Mouse (Mus musculus) stomach, postnatal 0 days (tissue): ENCODE measurements around the gene Smarca2. TPM values are rescaled to one million over a fixed set of nuclear protein-coding genes. Genes with fewer than 3 reads are reported as not detected.

ENCODE experiments used
- ATAC-seq: fragments of 200-750 bp; cut with Nextera tagmentation; 2 replicates; pipeline ENCODE4 v1.8.0; 2017; ENCODE audit not compliant: low FRiP score, low TSS enrichment
- DNase-seq: peaks from one replicate; pipeline ENCODE4 v3.0.0-alpha.2; 2016; ENCODE audit warnings: low spot score
- H3K27ac ChIP-seq: fragments of 300-500 bp; sonication (generic); replicated peaks from 2 replicates; pipeline ENCODE4 v1.5.1; 2014; ENCODE audit warnings: mild to moderate bottlenecking, control low read depth
- H3K27me3 ChIP-seq: fragments of 300-500 bp; sonication (generic); 2 replicates; pipeline ENCODE4 v1.6.1; 2014; ENCODE audit warnings: low read length; ENCODE audit not compliant: control insufficient read depth, insufficient read depth
- H3K36me3 ChIP-seq: fragments of 300-500 bp; sonication (generic); 2 replicates; pipeline ENCODE4 v1.6.1; 2014; ENCODE audit warnings: low read length, mixed read lengths; ENCODE audit not compliant: control insufficient read depth, insufficient read depth
- H3K4me1 ChIP-seq: fragments of 300-500 bp; sonication (generic); replicated peaks from 2 replicates; pipeline ENCODE4 v1.6.1; 2014; ENCODE audit warnings: antibody characterized with exemption; ENCODE audit not compliant: control insufficient read depth, insufficient read depth
- H3K4me2 ChIP-seq: fragments of 300-500 bp; sonication (generic); replicated peaks from 2 replicates; pipeline ENCODE4 v1.6.1; 2014; ENCODE audit warnings: low read depth, mild to moderate bottlenecking, control low read depth, moderate library complexity
- H3K4me3 ChIP-seq: fragments of 300-500 bp; sonication (generic); 2 replicates; pipeline ENCODE4 v1.5.1; 2014; ENCODE audit warnings: low read depth, low read length, control low read depth
- H3K9ac ChIP-seq: fragments of 300-500 bp; sonication (generic); 2 replicates; pipeline ENCODE4 v1.6.1; 2014; ENCODE audit warnings: mild to moderate bottlenecking, low read length, control low read depth, mixed read lengths
- H3K9me3 ChIP-seq: fragments of 300-500 bp; sonication (generic); 2 replicates; pipeline ENCODE4 v1.6.1; 2016; ENCODE audit warnings: low read length; ENCODE audit not compliant: control insufficient read depth
- CTCF ChIP-seq: IDR thresholded peaks from 2 replicates; pipeline ENCODE4 v1.5.1; 2016; ENCODE audit warnings: antibody characterized with exemption, low read depth, mild to moderate bottlenecking, moderate library complexity
- EP300 ChIP-seq: optimal IDR thresholded peaks from 2 replicates; pipeline ENCODE3; 2016; ENCODE audit warnings: antibody characterized with exemption
- WGBS: fragments of 180-500 bp; shearing (Covaris S2); extraction: QIAGEN DNeasy Blood & Tissue Kit; methylation state at CpG from one replicate; pipeline ENCODE4 v1.1.7; 2014; 5-methylcytosine and 5-hydroxymethylcytosine counted together
- polyA plus RNA-seq: library from polyadenylated mRNA; unstranded; fragments of >200 nt; fragmentation: Nextera tagmentation; extraction: Ambion mirVana; gene quantifications from 2 replicates; pipeline ENCODE4 v1.2.1, GENCODE M21; 2015

Smarca2 gene
- polyA plus RNA-seq, 1 experiment from 2014 or later, result 21.3 TPM

GRCm38 (mm10) chr19:26814629-26815028 is 209.8 kb downstream of the Smarca2 start:
- Histone ChIP-seq H3K27me3 (no peaks in the 10 kb centered on the region), H3K36me3 (no peaks in the 10 kb centered on the region), H3K9me3 (no peaks in the 10 kb centered on the region), H3K4me2 (no peak overlapping the region), H3K4me1 (no peaks in the 10 kb centered on the region), H3K27ac (no peak overlapping the region), H3K9ac (no peak overlapping the region), H3K4me3 (no peak overlapping the region)
- TF ChIP-seq EP300, result no peak
- peak; percentile 53 for TF ChIP-seq CTCF
- DNase-seq, result no peak
- 45% methylated on average over 4 of the region's 4 CpGs for WGBS
- no peak for ATAC-seq

GRCm38 (mm10) chr19:26817901-26818300 is 213.1 kb downstream of the Smarca2 start:
- Histone ChIP-seq H3K9ac (no peak overlapping the region), H3K4me3 (no peak overlapping the region), H3K27ac (no peak overlapping the region), H3K36me3 (no peaks in the 10 kb centered on the region), H3K9me3 (no peaks in the 10 kb centered on the region), H3K4me1 (no peaks in the 10 kb centered on the region), H3K27me3 (no peaks in the 10 kb centered on the region), H3K4me2 (no peak overlapping the region)
- ATAC-seq (no peak), DNase-seq (no peak)
- 75% methylated on average over 4 of the region's 4 CpGs for WGBS
- TF ChIP-seq EP300, result no peak
